ENCODE assay signal across 11 mouse cellular contexts in the genomic region with DNA sequence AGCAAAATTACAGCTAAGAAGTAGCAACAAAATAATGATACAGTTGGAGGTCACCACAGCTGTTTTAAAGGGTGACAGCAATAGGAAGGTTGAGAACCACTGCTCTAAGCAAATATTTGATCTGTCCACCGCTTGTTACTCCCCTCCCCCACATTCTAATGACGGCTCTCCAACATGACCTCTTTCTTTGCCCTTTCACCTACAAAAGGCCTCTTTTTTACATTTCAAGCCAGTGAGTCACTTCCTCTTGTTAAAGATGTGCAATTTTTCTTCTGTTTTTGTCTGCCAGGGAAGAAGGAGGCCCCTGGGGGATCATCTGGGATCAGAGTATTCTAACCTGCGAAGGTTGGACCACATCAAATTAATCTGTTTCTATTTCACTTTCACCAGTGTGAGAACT. TPM values are rescaled to one million over a fixed set of nuclear protein-coding genes. Genes with fewer than 3 reads are reported as not detected.
DNase-seq lines count a peak whose midpoint lies in the region; ATAC-seq lines count a peak whose summit lies in the region.
"Had no signal": no experiment of that assay in that cellular context is flagged by ENCODE, and none has a peak within 500 bp of the region (broad histone marks: within the 10 kb centered on the region; RNA-seq: fewer than 3 reads in every experiment).

No protein-coding gene starts in this region.

- H3K4me3 ChIP-seq in brown adipose tissue, adult 24 weeks (ENCODE audit: insufficient read depth, low read depth, low read length) = no peak overlapping the region
- H3K4me3 ChIP-seq: forebrain, embryonic 10.5 days had no signal

- peaks cover 11% of the 10 kb centered on the region for H3K4me1 ChIP-seq in brown adipose tissue, adult 24 weeks (ENCODE audit: control insufficient read depth, insufficient read depth, insufficient read length, low read length)

- peak; percentile 43 for DNase-seq in adrenal gland, adult 2 months
- DNase-seq in adrenal gland, adult 8-10 months = no peak
- DNase-seq in kidney, postnatal 36 days = peak; percentile 18 to 38
- no peak for DNase-seq in kidney, adult 8-10 months
- DNase-seq in layer of hippocampus, adult 9-10 months (ENCODE audit: low spot score) = no peak
- DNase-seq in thymus, postnatal 4 days = no peak
- DNase-seq: gastrocnemius, postnatal 25 days had no signal

- peak overlapping the region; percentile 98 for H3K27ac ChIP-seq in brown adipose tissue, adult 24 weeks (replicated peaks; ENCODE audit: low read depth, low read length)
- H3K27ac ChIP-seq: forebrain, embryonic 10.5 days had no signal

- peak; percentile 42 for ATAC-seq in megakaryocyte, adult 5-6 weeks (ENCODE audit: poor library complexity, severe bottlenecking)
- ATAC-seq: midbrain, embryonic 16.5 days had no signal

RNA-seq across cellular contexts. Expression of a gene that starts 1.9 kb away (rescaled TPM):
- total RNA-seq in adrenal gland, adult 2 months (2021) = 100 to 1,000 TPM; 465 to 481 TPM
- polyA plus RNA-seq in adrenal gland, adult 2 months (2012; rRNA removed) = 304 TPM in 2 replicates
- 100 to 1,000 TPM; 294 to 506 (median 406) TPM for total RNA-seq in adrenal gland, adult 8-10 months (2022)
- 969 and 1,325 TPM in 2 replicates for polyA plus RNA-seq in brown adipose tissue, adult 24 weeks (2012; ENCODE audit: insufficient read depth, insufficient read length, missing spikeins)
- 124 and 127 TPM in 2 replicates for total RNA-seq in megakaryocyte, adult 5-6 weeks (2015)
- 187 and 216 TPM in 2 replicates for total RNA-seq in megakaryocyte, adult 5-6 weeks (2017)

RNA-seq across cellular contexts. Expression of a gene that starts 59.9 kb away (rescaled TPM):
- 1 to 10 TPM; 4.6 to 9.3 TPM for total RNA-seq in adrenal gland, adult 2 months (2021)
- 7.0 and 9.7 TPM in 2 replicates for polyA plus RNA-seq in adrenal gland, adult 2 months (2012; rRNA removed)
- total RNA-seq in adrenal gland, adult 8-10 months (2022) = 10 to 100 TPM; 10.2 to 14.5 (median 10.8) TPM
- 2.1 and 3.5 TPM in 2 replicates for polyA plus RNA-seq in brown adipose tissue, adult 24 weeks (2012; ENCODE audit: insufficient read depth, insufficient read length, missing spikeins)
- 11.8 and 13.7 TPM in 2 replicates for total RNA-seq in megakaryocyte, adult 5-6 weeks (2015)
- total RNA-seq in megakaryocyte, adult 5-6 weeks (2017) = 17.6 and 17.8 TPM in 2 replicates

Comparison
In these comparisons a context has a peak if more than half of its experiments do, and no peak if none do; other contexts are left out.
1. DNase-seq: peak in adrenal gland, adult 2 months (single experiment) and kidney, postnatal 36 days (2 of 2); none in adrenal gland, adult 8-10 months (single experiment), kidney, adult 8-10 months (0 of 2), layer of hippocampus, adult 9-10 months (single experiment) and thymus, postnatal 4 days (single experiment).